Mouse (Mus musculus) embryonic fibroblast, embryonic 13.5 days (primary cell): ENCODE measurements at regions not wholly inside any gene's neighbourhood (a gene's known extent, or its start where the extent isn't known, plus 50 kb on each side); places are given as distances from the start of the nearest gene placed in this dataset.

Experiments
- CTCF ChIP-seq: IDR thresholded peaks from 2 replicates; pipeline ENCODE4 v1.5.1; 2011; ENCODE audit warnings: mild to moderate bottlenecking, control low read depth, low read length, moderate library complexity, borderline replicate concordance; ENCODE audit not compliant: insufficient read depth
- POLR2A ChIP-seq: IDR thresholded peaks from 2 replicates; pipeline ENCODE4 v1.6.1; 2011; ENCODE audit warnings: low read depth, mild to moderate bottlenecking, control low read depth, low read length, moderate library complexity

- TF ChIP-seq CTCF (no peak), POLR2A (no peak)
Observed at GRCm38 (mm10) chr1:168908684-168909175, 476.7 kb upstream of the Pbx1 start.
